Mouse (Mus musculus): Measurements from ENCODE around the gene Nbeal2. TPM values are rescaled to one million over a fixed set of nuclear protein-coding genes. Genes with fewer than 3 reads are reported as not detected.

Gene Nbeal2
- total and polyA plus RNA-seq, 2 experiments from 2014 or later = 4.0 to 11.5 TPM

GRCm38 (mm10) chr9:110582161-110582560 lies 71.8 kb downstream of the Nbeal2 start:
- TF ChIP-seq CTCF (IDR thresholded peaks at IDR 0.05) = no peak
- Histone ChIP-seq H3K4me1 (ENCODE audit: insufficient read depth, low read length) (no peaks in the 10 kb centered on the region), H3K9me3 (ENCODE audit: low read length) (no peaks in the 10 kb centered on the region), H3K4me3 (ENCODE audit: low read depth, low read length) (no peak overlapping the region), H3K9ac (replicated peaks; ENCODE audit: low read length, poor library complexity, severe bottlenecking) (no peak overlapping the region), H3K4me2 (ENCODE audit: low read depth, low read length, poor library complexity, severe bottlenecking) (no peak overlapping the region), H3K27me3 (ENCODE audit: insufficient read depth, low read length) (no peaks in the 10 kb centered on the region), H3K27ac (ENCODE audit: low read depth, low read length) (no peak overlapping the region), H3K36me3 (ENCODE audit: insufficient read depth, low read length) (peaks cover 10% of the 10 kb centered on the region)
- DNase-seq (ENCODE audit: low spot score) (no peak), ATAC-seq (ENCODE audit: low FRiP score) (no peak)
- 96% methylated on average over 2 of the region's 2 CpGs for WGBS

Small RNAs within 50 kb of the gene (microRNA-seq; reads per million reads assigned to microRNA genes)
- gene Mir8107 (ENCODE audit: borderline number of aligned reads) = not detected

Other genes with a start within 250 kb of the Nbeal2 start
- 29.5 and 36.0 TPM in 2 replicates for gene Ptpn23, start 245.9 kb downstream of the Nbeal2 start, total RNA-seq (2014; rRNA removed)
- 9.6 and 14.1 TPM in 2 replicates for gene Ptpn23, start 245.9 kb downstream of the Nbeal2 start, polyA plus RNA-seq (2015; fragmentation: Nextera tagmentation; extraction: Ambion mirVana)
- gene Ngp, start 234.4 kb downstream of the Nbeal2 start, total RNA-seq (2014; rRNA removed) = 0.44 TPM in 1 of 2 replicates, not detected in the other
- 0.49 and 0.58 TPM in 2 replicates for gene Ngp, start 234.4 kb downstream of the Nbeal2 start, polyA plus RNA-seq (2015; fragmentation: Nextera tagmentation; extraction: Ambion mirVana)
- 39.7 and 40.1 TPM in 2 replicates for gene Klhl18, start 177.5 kb downstream of the Nbeal2 start, total RNA-seq (2014; rRNA removed)
- 25.9 and 27.4 TPM in 2 replicates for gene Klhl18, start 177.5 kb downstream of the Nbeal2 start, polyA plus RNA-seq (2015; fragmentation: Nextera tagmentation; extraction: Ambion mirVana)
- 3.7 and 4.2 TPM in 2 replicates for gene Kif9, start 177.2 kb downstream of the Nbeal2 start, total RNA-seq (2014; rRNA removed)
- 4.1 and 5.6 TPM in 2 replicates for gene Kif9, start 177.2 kb downstream of the Nbeal2 start, polyA plus RNA-seq (2015; fragmentation: Nextera tagmentation; extraction: Ambion mirVana)
- 69.3 and 77.3 TPM in 2 replicates for gene Setd2, start 121.6 kb downstream of the Nbeal2 start, total RNA-seq (2014; rRNA removed)
- 22.0 and 24.9 TPM in 2 replicates for gene Setd2, start 121.6 kb downstream of the Nbeal2 start, polyA plus RNA-seq (2015; fragmentation: Nextera tagmentation; extraction: Ambion mirVana)
- 20.9 and 23.2 TPM in 2 replicates for gene Nradd, start 29.7 kb downstream of the Nbeal2 start, total RNA-seq (2014; rRNA removed)
- gene Nradd, start 29.7 kb downstream of the Nbeal2 start, polyA plus RNA-seq (2015; fragmentation: Nextera tagmentation; extraction: Ambion mirVana) = 17.4 and 20.6 TPM in 2 replicates
- 25.0 and 51.6 TPM in 2 replicates for gene Ccdc12, start 2.3 kb upstream of the Nbeal2 start, total RNA-seq (2014; rRNA removed)
- 102 and 106 TPM in 2 replicates for gene Ccdc12, start 2.3 kb upstream of the Nbeal2 start, polyA plus RNA-seq (2015; fragmentation: Nextera tagmentation; extraction: Ambion mirVana)
- gene Myl3, start 87.7 kb upstream of the Nbeal2 start, total RNA-seq (2014; rRNA removed) = 0.66 TPM in 1 of 2 replicates, not detected in the other
- gene Myl3, start 87.7 kb upstream of the Nbeal2 start, polyA plus RNA-seq (2015; fragmentation: Nextera tagmentation; extraction: Ambion mirVana) = 0.29 TPM in 1 of 2 replicates, not detected in the other
- gene Pth1r, start 93.0 kb upstream of the Nbeal2 start, total RNA-seq (2014; rRNA removed) = 14.6 and 20.8 TPM in 2 replicates
- gene Pth1r, start 93.0 kb upstream of the Nbeal2 start, polyA plus RNA-seq (2015; fragmentation: Nextera tagmentation; extraction: Ambion mirVana) = 7.9 and 8.3 TPM in 2 replicates
- gene Prss42, start 144.0 kb upstream of the Nbeal2 start, total RNA-seq (2014; rRNA removed) = not detected in 2 replicates
- gene Prss42, start 144.0 kb upstream of the Nbeal2 start, polyA plus RNA-seq (2015; fragmentation: Nextera tagmentation; extraction: Ambion mirVana) = not detected in 2 replicates
- gene Prss44, start 159.8 kb upstream of the Nbeal2 start, total RNA-seq (2014; rRNA removed) = not detected in 2 replicates
- gene Prss44, start 159.8 kb upstream of the Nbeal2 start, polyA plus RNA-seq (2015; fragmentation: Nextera tagmentation; extraction: Ambion mirVana) = not detected in 2 replicates
- not detected in 2 replicates for gene Prss43, start 172.5 kb upstream of the Nbeal2 start, total RNA-seq (2014; rRNA removed)
- gene Prss43, start 172.5 kb upstream of the Nbeal2 start, polyA plus RNA-seq (2015; fragmentation: Nextera tagmentation; extraction: Ambion mirVana) = 0.11 and 0.31 TPM in 2 replicates
- 1.2 TPM in 1 of 2 replicates, not detected in the other for gene Prss45, start 180.4 kb upstream of the Nbeal2 start, total RNA-seq (2014; rRNA removed)
- gene Prss45, start 180.4 kb upstream of the Nbeal2 start, polyA plus RNA-seq (2015; fragmentation: Nextera tagmentation; extraction: Ambion mirVana) = 0.46 and 0.54 TPM in 2 replicates
- gene Prss46, start 190.3 kb upstream of the Nbeal2 start, total RNA-seq (2014; rRNA removed) = not detected in 2 replicates
- 0.12 TPM in 1 of 2 replicates, not detected in the other for gene Prss46, start 190.3 kb upstream of the Nbeal2 start, polyA plus RNA-seq (2015; fragmentation: Nextera tagmentation; extraction: Ambion mirVana)
- gene Prss50, start 203.8 kb upstream of the Nbeal2 start, total RNA-seq (2014; rRNA removed) = 0.57 and 1.0 TPM in 2 replicates
- 1.3 and 1.5 TPM in 2 replicates for gene Prss50, start 203.8 kb upstream of the Nbeal2 start, polyA plus RNA-seq (2015; fragmentation: Nextera tagmentation; extraction: Ambion mirVana)
- 5.8 and 9.0 TPM in 2 replicates for gene Als2cl, start 225.7 kb upstream of the Nbeal2 start, total RNA-seq (2014; rRNA removed)
- gene Als2cl, start 225.7 kb upstream of the Nbeal2 start, polyA plus RNA-seq (2015; fragmentation: Nextera tagmentation; extraction: Ambion mirVana) = 1.2 and 1.6 TPM in 2 replicates
- gene Tmie, start 226.0 kb upstream of the Nbeal2 start, total RNA-seq (2014; rRNA removed) = 3.7 and 7.6 TPM in 2 replicates
- gene Tmie, start 226.0 kb upstream of the Nbeal2 start, polyA plus RNA-seq (2015; fragmentation: Nextera tagmentation; extraction: Ambion mirVana) = 6.6 and 7.6 TPM in 2 replicates